Mouse (Mus musculus) kidney, adult 2 months (tissue): ENCODE data around the gene Timm29.

Experiments
- CTCF ChIP-seq: fragments of 200-500 bp; conservative IDR thresholded peaks from 2 replicates; pipeline ENCODE4 v1.5.1; 2011; ENCODE audit warnings: low read depth, mild to moderate bottlenecking, control low read depth, low read length, moderate library complexity, mixed read lengths; ENCODE audit not compliant: insufficient read depth, insufficient read length
- POLR2A ChIP-seq: fragments of 200-500 bp; IDR thresholded peaks from one replicate; pipeline ENCODE4 v1.6.1; 2011; ENCODE audit warnings: low read depth, low read length, control low read depth

GRCm38 (mm10) chr9:21574012-21574801 lies 18.3 kb upstream of the Timm29 start:
- no peak for TF ChIP-seq CTCF
- TF ChIP-seq POLR2A, result no peak
